Mouse (Mus musculus) olfactory bulb, adult 2 months (tissue): ENCODE data around the gene Nox3. TPM values are rescaled to one million over a fixed set of nuclear protein-coding genes. Genes with fewer than 3 reads are reported as not detected.

Experiments used
- H3K27ac ChIP-seq: fragments of 200-500 bp; 2 replicates; pipeline ENCODE4 v1.5.1; 2012; ENCODE audit warnings: low read depth, low read length; ENCODE audit not compliant: insufficient read depth
- H3K4me1 ChIP-seq: fragments of 200-500 bp; 2 replicates; pipeline ENCODE4 v1.6.1; 2012; ENCODE audit warnings: low read length; ENCODE audit not compliant: control insufficient read depth, insufficient read depth
- H3K4me3 ChIP-seq: fragments of 200-500 bp; 2 replicates; pipeline ENCODE4 v1.5.1; 2012; ENCODE audit warnings: mild to moderate bottlenecking, low read depth, low read length, moderate library complexity; ENCODE audit not compliant: insufficient read depth
- CTCF ChIP-seq: fragments of 200-500 bp; IDR thresholded peaks from 2 replicates; pipeline ENCODE4 v1.5.1; 2012; ENCODE audit warnings: low read depth, mild to moderate bottlenecking, low read length, moderate library complexity; ENCODE audit not compliant: insufficient read depth
- POLR2A ChIP-seq: fragments of 200-500 bp; IDR thresholded peaks from 2 replicates; pipeline ENCODE4 v1.6.1; 2012; ENCODE audit warnings: mild to moderate bottlenecking, low read depth, low read length, moderate library complexity; ENCODE audit not compliant: insufficient read depth
- WGBS: fragments of 180-500 bp; shearing (Covaris S2); methylation state at CpG from one replicate; pipeline ENCODE4 v1.1.7; 2018; 5-methylcytosine and 5-hydroxymethylcytosine counted together
- polyA plus RNA-seq: library from polyadenylated mRNA; stranded (reverse); fragments of >200 nt; gene quantifications from 2 replicates; pipeline ENCODE4 v1.2.4, GENCODE M21; 2012; ENCODE audit warnings: low replicate concordance; ENCODE audit not compliant: missing spikeins, insufficient read depth, insufficient read length

Gene Nox3
- polyA plus RNA-seq, 1 experiment: not detected

DNA sequence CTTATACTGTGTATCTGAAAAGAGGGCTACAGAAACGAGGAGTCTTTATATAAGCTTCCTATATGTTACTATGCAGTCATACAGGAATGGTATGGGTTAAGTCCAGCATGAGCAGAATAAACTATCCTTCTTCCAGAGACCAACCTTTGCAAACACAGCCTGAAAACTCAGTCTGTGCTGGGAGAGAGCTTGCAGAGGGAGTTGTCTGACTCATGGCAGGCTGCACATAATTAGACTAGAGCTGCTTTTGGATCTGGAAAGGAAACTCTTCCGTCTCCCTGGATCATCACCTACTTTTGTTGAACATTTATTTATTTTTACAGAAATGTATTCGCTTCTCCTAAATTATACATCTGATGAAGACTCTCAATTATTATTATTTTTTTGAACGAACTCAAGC lies 26.8 kb downstream of the Nox3 start:
- no peak for TF ChIP-seq POLR2A
- no peak for TF ChIP-seq CTCF
- Histone ChIP-seq H3K4me3 (no peak overlapping the region), H3K27ac (no peak overlapping the region), H3K4me1 (peaks cover 3% of the 10 kb centered on the region; the same call in 1 of the 2 replicates)
- WGBS: 45% methylated on average over 4 of the region's 4 CpGs

DNA sequence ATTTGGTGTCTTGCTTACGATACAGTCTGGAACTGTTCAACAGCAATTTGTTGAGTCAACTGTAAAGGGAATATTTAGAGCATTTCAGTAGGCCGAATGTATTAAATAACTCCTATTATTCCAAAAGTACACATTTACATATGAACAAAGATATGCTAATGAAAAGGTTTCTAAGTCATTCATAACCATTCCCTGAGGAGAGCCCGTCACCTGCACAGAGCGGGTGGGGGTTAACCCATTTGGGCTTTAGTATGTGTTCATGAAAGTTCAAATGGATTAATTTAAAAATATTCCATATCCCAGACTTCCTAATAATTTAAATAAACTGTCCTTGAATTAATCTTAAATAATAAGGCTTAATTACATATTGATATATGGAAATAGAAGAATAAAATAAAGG lies 28.8 kb downstream of the Nox3 start:
- TF ChIP-seq POLR2A: no peak
- TF ChIP-seq CTCF: no peak
- Histone ChIP-seq H3K4me3 (no peak overlapping the region), H3K4me1 (peaks cover 3% of the 10 kb centered on the region; the same call in 1 of the 2 replicates), H3K27ac (no peak overlapping the region)
- 81% methylated on average over 4 of the region's 4 CpGs for WGBS

- no peak overlapping the region for H3K4me3 ChIP-seq
- 79% methylated on average over 4 of the region's 4 CpGs for WGBS
- H3K27ac ChIP-seq: no peak overlapping the region
- TF ChIP-seq CTCF (no peak), POLR2A (no peak)
- H3K4me1 ChIP-seq: peaks cover 3% of the 10 kb centered on the region; the same call in 1 of the 2 replicates
These were observed 30.7 kb downstream of the Nox3 start for GRCm38 (mm10) chr17:3665321-3665720.

- H3K27ac ChIP-seq: no peak overlapping the region
- no peak for TF ChIP-seq CTCF
- no peak for TF ChIP-seq POLR2A
- H3K4me1 ChIP-seq: no peaks in the 10 kb centered on the region
- 91% methylated on average over 5 of the region's 5 CpGs for WGBS
- H3K4me3 ChIP-seq: no peak overlapping the region
These were observed 36.6 kb downstream of the Nox3 start for GRCm38 (mm10) chr17:3659497-3659896.

DNA sequence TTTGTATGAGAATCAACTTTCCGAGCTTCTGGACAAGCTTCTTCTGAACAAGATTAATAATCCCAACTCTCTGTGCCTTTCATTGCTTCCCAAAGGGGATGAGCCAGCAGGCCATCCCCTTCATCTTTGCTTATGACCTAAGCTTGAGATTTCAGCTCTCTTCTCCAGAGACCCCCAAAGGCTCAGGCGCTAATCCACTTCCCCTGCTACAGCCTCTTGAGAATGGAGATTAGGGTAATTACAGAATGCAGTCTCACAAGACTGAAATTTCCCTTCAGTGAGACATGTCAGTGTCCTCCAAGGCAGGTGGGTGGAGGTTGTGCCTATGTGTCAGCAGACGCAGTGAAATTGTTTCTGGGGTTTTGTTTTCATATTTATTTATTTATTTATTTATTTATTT lies 45.7 kb downstream of the Nox3 start:
- 69% methylated on average over 3 of the region's 3 CpGs for WGBS
- no peak overlapping the region for H3K4me3 ChIP-seq
- no peaks in the 10 kb centered on the region for H3K4me1 ChIP-seq
- no peak for TF ChIP-seq POLR2A
- no peak for TF ChIP-seq CTCF
- H3K27ac ChIP-seq: no peak overlapping the region

GRCm38 (mm10) chr17:3643582-3643981 lies 52.5 kb downstream of the Nox3 start:
- no peak overlapping the region for H3K4me3 ChIP-seq

GRCm38 (mm10) chr17:3641456-3641855 lies 54.6 kb downstream of the Nox3 start:
- Histone ChIP-seq H3K4me3 (no peak overlapping the region), H3K27ac (no peak overlapping the region), H3K4me1 (no peaks in the 10 kb centered on the region)
- no peak for TF ChIP-seq POLR2A
- WGBS: 60% methylated on average over 5 of the region's 5 CpGs

More at GRCm38 (mm10) chr17:3643582-3643981, 52.5 kb downstream of the Nox3 start:
- H3K27ac ChIP-seq: no peak overlapping the region
- TF ChIP-seq POLR2A (no peak), CTCF (no peak)
- WGBS: 95% methylated on average over 2 of the region's 2 CpGs
- H3K4me1 ChIP-seq: no peaks in the 10 kb centered on the region

DNA sequence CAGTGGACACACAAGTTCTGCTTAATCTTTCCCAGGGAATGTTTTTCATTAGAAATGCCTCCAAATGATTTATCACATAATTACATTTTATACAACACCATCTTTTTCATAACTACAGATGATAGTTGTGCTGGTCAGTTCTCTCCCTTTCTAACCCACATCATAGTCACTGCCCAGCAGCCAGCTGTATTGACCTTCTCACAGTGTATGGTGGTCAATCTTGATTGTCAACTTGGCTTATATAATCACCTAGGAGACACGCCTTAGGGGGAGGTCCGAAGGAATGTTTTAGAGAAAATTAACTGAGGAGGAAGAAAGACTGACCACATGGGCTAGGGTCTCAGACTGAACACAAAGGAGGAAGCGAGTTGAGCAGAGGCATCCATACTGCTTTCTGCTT lies 57.3 kb downstream of the Nox3 start:
- Histone ChIP-seq H3K4me3 (no peak overlapping the region), H3K27ac (no peak overlapping the region), H3K4me1 (no peaks in the 10 kb centered on the region)
- 77% methylated on average over 3 of the region's 3 CpGs for WGBS
- TF ChIP-seq CTCF: no peak
- no peak for TF ChIP-seq POLR2A

DNA sequence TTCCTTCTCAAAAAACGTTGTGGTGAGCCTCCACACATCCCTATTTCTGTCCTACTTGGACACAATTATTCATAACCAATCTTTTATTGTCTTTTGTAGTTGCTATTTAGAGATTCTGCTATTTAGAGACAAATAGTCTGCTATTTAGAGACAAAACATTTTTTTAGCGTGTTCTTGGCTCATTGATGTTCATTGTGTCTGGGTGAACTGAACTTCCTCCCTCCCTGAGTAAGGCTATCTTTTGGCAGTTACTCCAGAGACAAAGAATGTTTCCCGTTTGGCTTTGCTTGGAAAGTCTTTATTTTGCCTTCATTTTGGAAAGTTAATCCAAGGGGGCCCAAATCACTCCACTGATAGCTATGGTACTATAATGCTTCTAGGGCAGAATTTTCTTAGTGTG lies 63.6 kb downstream of the Nox3 start:
- Histone ChIP-seq H3K27ac (no peak overlapping the region), H3K4me3 (no peak overlapping the region), H3K4me1 (no peaks in the 10 kb centered on the region)
- 20% methylated on average over 3 of the region's 3 CpGs for WGBS
- TF ChIP-seq POLR2A: no peak
- no peak for TF ChIP-seq CTCF
